Mouse (Mus musculus) heart, adult 2 months (tissue): Measurements from ENCODE around the gene Col6a4.

ENCODE experiments used
- CTCF ChIP-seq: fragments of 200-600 bp; IDR thresholded peaks from 2 replicates; pipeline ENCODE4 v1.8.1; 2022; ENCODE audit warnings: antibody characterized with exemption, mild to moderate bottlenecking, moderate library complexity
- EP300 ChIP-seq: fragments of 200-500 bp; IDR thresholded peaks from 2 replicates; pipeline ENCODE4 v1.6.1; 2011; ENCODE audit warnings: low read depth, low read length, control low read depth; ENCODE audit not compliant: insufficient read depth
- POLR2A ChIP-seq: fragments of 200-500 bp; IDR thresholded peaks from 2 replicates; pipeline ENCODE4 v1.6.1; 2011; ENCODE audit warnings: mild to moderate bottlenecking, low read depth, low read length, control low read depth; ENCODE audit not compliant: insufficient read depth

DNA sequence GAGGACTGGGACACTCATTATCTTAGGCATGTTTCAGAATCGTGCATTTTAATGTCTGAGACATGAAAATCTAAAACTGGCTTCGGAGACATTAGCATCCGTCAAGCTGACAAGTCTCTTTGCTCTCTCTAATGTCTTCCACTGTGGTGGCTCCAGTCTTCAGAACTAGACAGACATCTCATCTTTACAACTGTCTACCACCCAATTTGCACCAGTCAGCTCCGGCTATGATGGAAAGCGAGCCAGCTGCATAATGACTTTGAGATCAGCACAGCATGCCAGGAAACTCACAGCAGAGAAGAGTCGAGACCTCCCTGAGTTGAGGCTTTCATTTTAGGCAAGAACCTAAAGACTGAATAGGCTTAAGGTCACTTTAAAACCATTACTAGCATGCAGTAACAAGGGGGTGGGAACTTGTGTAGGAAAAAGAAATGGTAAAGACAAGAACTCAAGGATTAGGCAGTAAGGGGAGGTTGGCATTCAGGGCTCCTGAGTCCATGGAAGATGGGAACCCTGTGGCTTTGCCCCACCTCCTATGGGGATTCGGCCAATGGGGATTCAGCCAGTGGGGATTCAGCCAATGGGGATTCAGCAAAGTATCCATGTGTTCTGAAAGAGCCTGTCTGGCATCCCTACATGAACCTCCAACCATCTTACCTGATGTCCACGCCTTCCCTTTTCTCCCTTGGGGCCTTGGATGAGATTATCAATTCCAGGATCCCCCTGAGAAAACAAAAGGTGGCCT lies 56.5 kb downstream of the Col6a4 start:
- TF ChIP-seq POLR2A, result no peak
- no peak for TF ChIP-seq CTCF
- TF ChIP-seq EP300, result no peak
